Mouse (Mus musculus): Measurements from ENCODE around the gene Cacna2d4. TPM values are rescaled to one million over a fixed set of nuclear protein-coding genes. Genes with fewer than 3 reads are reported as not detected.
A peak's percentile ranks its signal among the peaks of the same experiment; 100 is the strongest.

Gene Cacna2d4
- polyA plus RNA-seq (2015; fragmentation: Nextera tagmentation; extraction: Ambion mirVana) = 0.11 and 0.15 TPM in 2 replicates

DNA sequence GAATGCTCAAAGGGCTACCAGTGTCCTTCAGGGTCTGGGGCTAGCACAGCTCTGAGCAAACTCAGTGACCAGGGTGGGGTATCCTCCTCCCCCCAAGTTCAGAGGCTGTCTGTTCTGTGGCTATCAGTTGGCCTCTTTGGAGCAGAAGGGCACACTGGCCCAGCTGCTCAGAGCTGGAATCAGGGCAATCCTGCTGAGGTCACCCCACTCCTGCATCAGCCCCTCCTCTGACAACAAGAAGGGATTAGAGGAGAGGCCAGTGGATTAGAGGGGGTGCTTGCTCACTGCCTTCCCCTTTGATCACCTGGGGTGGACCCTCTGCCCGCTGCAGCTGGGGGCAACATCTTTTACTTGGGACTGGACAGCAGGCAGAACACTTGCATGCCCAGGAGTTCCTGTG, at the start of gene Cacna2d4:
Gene Cacna2d4, plus strand, starts transcription at position 286 of the 400 bp plus-strand sequence.
- no peak for ATAC-seq
- Histone ChIP-seq H3K9ac (ENCODE audit: low read depth, low read length) (no peak within 1 kb of the TSS), H3K27ac (ENCODE audit: low read length) (no peak within 1 kb of the TSS), H3K4me2 (ENCODE audit: low read depth, low read length) (no peak within 1 kb of the TSS), H3K4me3 (ENCODE audit: low read length) (no peak within 1 kb of the TSS), H3K9me3 (ENCODE audit: control insufficient read depth, low read length) (no peaks in the 10 kb centered on the region), H3K27me3 (replicated peaks; ENCODE audit: control insufficient read depth, insufficient read depth, low read length) (no peaks in the 10 kb centered on the region), H3K4me1 (ENCODE audit: control insufficient read depth, insufficient read depth, low read length) (no peaks in the 10 kb centered on the region), H3K36me3 (ENCODE audit: control insufficient read depth, insufficient read depth, low read length) (no peaks in the 10 kb centered on the region)
- WGBS = 20% methylated on average over 1 of the region's 1 CpGs

DNA sequence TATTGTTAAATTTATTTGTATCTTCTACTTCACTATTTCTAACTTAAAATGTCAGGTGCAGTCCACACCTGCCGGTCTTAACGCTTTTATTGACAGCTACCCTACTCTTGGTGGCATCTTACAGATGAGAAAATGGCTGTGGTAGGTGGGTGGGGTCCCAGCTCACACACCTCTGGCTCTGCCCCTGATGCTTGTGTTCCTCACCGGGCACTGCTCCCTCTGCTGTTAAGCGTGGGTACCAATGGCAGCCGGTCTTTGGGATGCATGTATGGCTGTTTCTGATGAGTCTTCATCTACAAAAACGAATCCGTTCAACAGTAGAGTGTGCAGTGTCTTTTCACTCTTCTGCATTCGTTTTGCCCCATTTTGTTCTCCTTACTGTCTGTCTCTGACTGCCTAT, 49.7 kb upstream of the Cacna2d4 start:
- WGBS = 60% methylated on average over 8 of the region's 8 CpGs
- Histone ChIP-seq H3K27me3 (replicated peaks; ENCODE audit: control insufficient read depth, insufficient read depth, low read length) (no peaks in the 10 kb centered on the region), H3K9ac (ENCODE audit: low read depth, low read length) (no peak overlapping the region), H3K4me2 (ENCODE audit: low read depth, low read length) (no peak overlapping the region), H3K4me3 (ENCODE audit: low read length) (no peak overlapping the region), H3K9me3 (ENCODE audit: control insufficient read depth, low read length) (no peaks in the 10 kb centered on the region), H3K27ac (ENCODE audit: low read length) (no peak overlapping the region), H3K4me1 (ENCODE audit: control insufficient read depth, insufficient read depth, low read length) (no peaks in the 10 kb centered on the region), H3K36me3 (ENCODE audit: control insufficient read depth, insufficient read depth, low read length) (no peaks in the 10 kb centered on the region)
- no peak for ATAC-seq

DNA sequence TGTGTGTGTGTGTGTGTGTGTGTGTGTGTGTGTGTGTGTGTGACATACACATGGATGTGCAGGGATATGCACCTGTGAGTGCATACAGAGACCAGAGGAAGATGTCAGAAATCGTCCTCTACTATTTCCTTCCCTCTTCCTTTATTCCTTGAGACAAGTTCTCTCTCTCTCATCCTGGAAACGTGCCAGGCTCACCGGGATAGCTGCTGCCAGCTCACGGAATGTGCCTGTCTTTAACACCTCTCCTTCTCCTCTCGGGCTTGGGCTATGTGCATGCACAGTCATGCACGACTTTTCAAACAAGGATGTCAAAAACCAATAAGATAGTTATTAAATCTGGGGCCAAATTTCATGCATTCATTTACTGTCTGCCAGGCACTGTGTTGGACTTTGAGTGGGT, 48.7 kb upstream of the Cacna2d4 start:
- H3K36me3 ChIP-seq (ENCODE audit: control insufficient read depth, insufficient read depth, low read length) = no peaks in the 10 kb centered on the region
- ATAC-seq = no peak
- WGBS = 71% methylated on average over 6 of the region's 6 CpGs

GRCm38 (mm10) chr6:119191478-119191877, 44.8 kb upstream of the Cacna2d4 start:
- Histone ChIP-seq H3K9ac (ENCODE audit: low read depth, low read length) (no peak overlapping the region), H3K4me3 (ENCODE audit: low read length) (no peak overlapping the region), H3K4me1 (ENCODE audit: control insufficient read depth, insufficient read depth, low read length) (peaks cover 3% of the 10 kb centered on the region; the same call in 1 of the 2 replicates), H3K27me3 (replicated peaks; ENCODE audit: control insufficient read depth, insufficient read depth, low read length) (no peaks in the 10 kb centered on the region), H3K36me3 (ENCODE audit: control insufficient read depth, insufficient read depth, low read length) (no peaks in the 10 kb centered on the region), H3K4me2 (ENCODE audit: low read depth, low read length) (no peak overlapping the region), H3K27ac (ENCODE audit: low read length) (no peak overlapping the region), H3K9me3 (ENCODE audit: control insufficient read depth, low read length) (no peaks in the 10 kb centered on the region)
- WGBS = 89% methylated on average over 4 of the region's 4 CpGs
- no peak for ATAC-seq

More for the DNA sequence above, 48.7 kb upstream of the Cacna2d4 start:
- Histone ChIP-seq H3K9ac (ENCODE audit: low read depth, low read length) (no peak overlapping the region), H3K4me1 (ENCODE audit: control insufficient read depth, insufficient read depth, low read length) (no peaks in the 10 kb centered on the region), H3K4me2 (ENCODE audit: low read depth, low read length) (no peak overlapping the region), H3K4me3 (ENCODE audit: low read length) (no peak overlapping the region), H3K27me3 (replicated peaks; ENCODE audit: control insufficient read depth, insufficient read depth, low read length) (no peaks in the 10 kb centered on the region), H3K9me3 (ENCODE audit: control insufficient read depth, low read length) (no peaks in the 10 kb centered on the region), H3K27ac (ENCODE audit: low read length) (no peak overlapping the region)

GRCm38 (mm10) chr6:119193571-119194154, 42.7 kb upstream of the Cacna2d4 start:
- no peaks in the 10 kb centered on the region for H3K9me3 ChIP-seq (ENCODE audit: control insufficient read depth, low read length)
- no peaks in the 10 kb centered on the region for H3K27me3 ChIP-seq (replicated peaks; ENCODE audit: control insufficient read depth, insufficient read depth, low read length)
- no peaks in the 10 kb centered on the region for H3K36me3 ChIP-seq (ENCODE audit: control insufficient read depth, insufficient read depth, low read length)
- H3K4me3 ChIP-seq (ENCODE audit: low read length) = no peak overlapping the region
- H3K4me2 ChIP-seq (ENCODE audit: low read depth, low read length) = no peak overlapping the region
- H3K27ac ChIP-seq (ENCODE audit: low read length) = peak overlapping the region; percentile 72; the same call in 1 of the 2 replicates
- ATAC-seq = 0 out of 2 replicates have a peak, but pooled peaks have one; percentile 23
- WGBS = 52% methylated on average over 15 of the region's 15 CpGs
- H3K9ac ChIP-seq (ENCODE audit: low read depth, low read length) = no peak overlapping the region
- H3K4me1 ChIP-seq (ENCODE audit: control insufficient read depth, insufficient read depth, low read length) = peaks cover 3% of the 10 kb centered on the region; the same call in 1 of the 2 replicates

DNA sequence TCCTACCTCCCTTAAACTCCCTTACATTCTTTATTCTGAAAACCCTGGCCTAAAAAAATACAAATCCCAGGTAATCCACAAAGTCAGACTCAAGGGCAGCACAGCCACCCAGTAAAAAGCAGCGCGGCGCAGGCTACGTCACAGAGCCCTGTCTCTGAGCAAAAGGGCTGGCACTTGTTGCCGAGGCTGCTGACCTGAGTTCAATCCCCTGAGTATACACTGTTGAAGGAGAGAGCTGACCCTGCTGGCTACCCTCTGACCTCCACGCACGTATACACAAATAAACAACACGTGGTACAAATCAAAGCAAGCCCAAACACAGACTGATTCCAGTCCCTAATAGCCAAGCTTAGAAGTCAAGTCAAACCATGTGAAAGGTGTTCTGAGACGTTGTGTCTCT, 42.2 kb upstream of the Cacna2d4 start:
- H3K4me2 ChIP-seq (ENCODE audit: low read depth, low read length) = no peak overlapping the region
- H3K9ac ChIP-seq (ENCODE audit: low read depth, low read length) = no peak overlapping the region
- no peaks in the 10 kb centered on the region for H3K27me3 ChIP-seq (replicated peaks; ENCODE audit: control insufficient read depth, insufficient read depth, low read length)
- no peak overlapping the region for H3K4me3 ChIP-seq (ENCODE audit: low read length)
- peaks cover 3% of the 10 kb centered on the region; the same call in 1 of the 2 replicates for H3K4me1 ChIP-seq (ENCODE audit: control insufficient read depth, insufficient read depth, low read length)
- 65% methylated on average over 9 of the region's 9 CpGs for WGBS
- peak overlapping the region; percentile 72 for H3K27ac ChIP-seq (ENCODE audit: low read length)
- H3K9me3 ChIP-seq (ENCODE audit: control insufficient read depth, low read length) = no peaks in the 10 kb centered on the region
- H3K36me3 ChIP-seq (ENCODE audit: control insufficient read depth, insufficient read depth, low read length) = no peaks in the 10 kb centered on the region
- no peak for ATAC-seq

DNA sequence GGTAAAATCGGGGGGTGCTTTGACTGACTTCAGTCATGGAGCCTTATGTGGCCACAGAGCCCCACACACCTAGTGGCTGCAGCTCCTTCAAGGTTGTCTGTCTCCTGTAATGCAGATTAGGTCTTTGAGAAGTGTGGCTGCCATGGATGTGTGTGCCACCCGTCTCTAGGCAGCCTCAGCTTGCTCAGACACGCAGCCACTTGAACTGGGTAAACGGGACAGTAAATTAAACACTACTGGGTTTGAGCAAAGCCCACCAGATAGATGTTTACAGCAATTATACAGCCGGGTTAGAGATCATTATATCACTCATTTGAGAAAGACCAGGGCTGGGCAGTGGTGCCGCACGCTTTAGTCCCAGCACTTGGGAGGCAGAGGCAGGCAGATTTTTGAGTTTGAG, 41.7 kb upstream of the Cacna2d4 start:
- H3K27ac ChIP-seq (ENCODE audit: low read length) = peak overlapping the region; percentile 72

DNA sequence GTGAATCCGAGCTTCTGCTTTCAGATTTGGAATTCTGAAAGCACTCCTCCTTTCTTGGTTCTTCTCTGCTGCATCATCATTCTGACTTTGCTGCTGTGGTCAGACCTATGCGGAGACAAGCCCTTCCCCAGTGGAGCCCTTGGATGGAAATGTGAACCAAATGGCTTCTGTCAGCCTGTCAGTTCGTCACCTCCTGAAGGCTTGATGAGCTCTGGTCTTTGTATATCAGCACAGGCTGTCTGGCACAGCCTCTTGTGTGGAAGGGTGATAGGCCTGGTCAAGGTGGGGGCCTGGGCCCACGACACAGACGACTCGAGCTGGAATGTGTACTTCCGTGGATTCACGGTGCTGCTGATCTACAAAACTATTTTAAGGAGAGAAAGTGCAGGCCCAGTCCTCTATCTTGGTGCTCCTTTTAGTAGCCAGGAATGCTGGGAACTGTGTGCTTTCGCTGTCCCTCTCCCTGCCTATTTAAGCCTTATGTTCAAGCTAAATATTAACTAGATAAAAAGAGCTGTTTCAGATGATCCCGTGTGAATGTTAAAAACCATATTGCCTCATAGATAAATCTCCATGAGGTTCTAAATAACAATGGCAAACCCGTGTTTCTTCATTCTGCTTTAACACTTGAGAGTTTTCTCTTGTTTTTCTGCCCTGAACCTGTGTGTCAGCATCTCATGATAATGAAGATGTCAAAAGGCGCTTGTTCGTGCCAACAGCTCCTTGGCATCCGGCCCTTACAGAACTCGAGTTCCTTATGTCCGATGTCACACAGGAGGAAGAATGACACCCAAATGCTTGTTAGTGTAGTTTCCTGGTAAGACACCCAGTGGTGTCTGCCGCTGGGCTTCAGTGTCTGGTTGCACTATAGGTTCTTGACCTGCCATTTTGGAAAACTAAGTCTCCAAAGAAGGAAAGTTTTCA, 39.7 kb upstream of the Cacna2d4 start, which contains the start of gene Cacna1c:
Gene Cacna1c, minus strand, starts transcription at position 37 of the 924 bp plus-strand sequence.
- no peaks in the 10 kb centered on the region; the same call in 1 of the 2 replicates for H3K36me3 ChIP-seq (ENCODE audit: control insufficient read depth, insufficient read depth, low read length)
- H3K4me2 ChIP-seq (ENCODE audit: low read depth, low read length) = no peak within 1 kb of the TSS
- 48% methylated on average over 17 of the region's 17 CpGs for WGBS
- no peaks in the 10 kb centered on the region for H3K9me3 ChIP-seq (ENCODE audit: control insufficient read depth, low read length)
- peak; percentile 54 for ATAC-seq
- H3K4me1 ChIP-seq (ENCODE audit: control insufficient read depth, insufficient read depth, low read length) = peaks cover 10% of the 10 kb centered on the region; the same call in 1 of the 2 replicates
- 0 out of 2 replicates have a peak within 1 kb of the TSS, but pooled peaks have one; percentile 23 for H3K27ac ChIP-seq (ENCODE audit: low read length)
- no peak within 1 kb of the TSS for H3K4me3 ChIP-seq (ENCODE audit: low read length)
- no peaks in the 10 kb centered on the region for H3K27me3 ChIP-seq (replicated peaks; ENCODE audit: control insufficient read depth, insufficient read depth, low read length)
- no peak within 1 kb of the TSS for H3K9ac ChIP-seq (ENCODE audit: low read depth, low read length)

More for the DNA sequence above, 41.7 kb upstream of the Cacna2d4 start:
- Histone ChIP-seq H3K9ac (ENCODE audit: low read depth, low read length) (no peak overlapping the region), H3K4me2 (ENCODE audit: low read depth, low read length) (no peak overlapping the region), H3K27me3 (replicated peaks; ENCODE audit: control insufficient read depth, insufficient read depth, low read length) (no peaks in the 10 kb centered on the region), H3K9me3 (ENCODE audit: control insufficient read depth, low read length) (no peaks in the 10 kb centered on the region), H3K4me1 (ENCODE audit: control insufficient read depth, insufficient read depth, low read length) (peaks cover 3% of the 10 kb centered on the region; the same call in 1 of the 2 replicates), H3K4me3 (ENCODE audit: low read length) (no peak overlapping the region), H3K36me3 (ENCODE audit: control insufficient read depth, insufficient read depth, low read length) (no peaks in the 10 kb centered on the region)
- no peak for ATAC-seq
- WGBS = 64% methylated on average over 7 of the region's 7 CpGs

DNA sequence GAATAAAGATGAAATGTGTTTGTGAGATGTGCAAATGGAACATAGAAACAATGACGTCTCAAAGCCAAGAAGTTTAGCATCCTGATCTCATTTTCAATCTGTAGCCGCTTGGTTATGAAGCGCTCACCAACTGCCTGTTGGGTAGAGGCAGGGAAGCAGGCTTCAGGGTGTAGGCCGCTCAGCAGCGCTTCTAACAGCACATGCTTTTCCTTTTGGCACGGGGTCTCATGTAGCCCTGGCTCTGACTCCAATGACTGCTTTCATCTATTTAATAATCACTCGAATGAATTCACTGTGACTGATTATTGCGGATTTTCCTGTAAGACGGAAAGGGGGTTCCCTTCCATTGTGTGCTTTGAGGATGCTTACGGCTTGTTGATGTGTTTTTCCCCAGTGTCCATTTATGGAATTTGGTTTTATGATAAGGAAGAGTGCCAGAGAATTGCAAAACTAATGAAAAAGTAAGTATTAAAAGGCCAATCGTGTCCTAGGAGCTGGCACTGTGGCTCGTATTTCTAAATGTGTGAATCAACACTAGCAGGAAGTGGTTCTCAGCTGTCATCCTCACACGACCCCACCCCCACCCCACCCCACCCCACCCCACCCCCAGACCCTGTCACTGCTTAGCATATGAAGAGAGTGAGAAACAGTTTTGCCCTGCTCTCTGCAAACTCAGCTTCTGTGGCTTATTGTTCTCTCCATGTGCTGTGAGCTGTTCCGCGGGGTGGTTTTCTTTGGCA, 37.6 kb upstream of the Cacna2d4 start:
- no peak for ATAC-seq
- Histone ChIP-seq H3K36me3 (ENCODE audit: control insufficient read depth, insufficient read depth, low read length) (no peaks in the 10 kb centered on the region; the same call in 1 of the 2 replicates), H3K27ac (ENCODE audit: low read length) (no peak overlapping the region), H3K9ac (ENCODE audit: low read depth, low read length) (no peak overlapping the region), H3K4me3 (ENCODE audit: low read length) (no peak overlapping the region), H3K4me2 (ENCODE audit: low read depth, low read length) (no peak overlapping the region), H3K9me3 (ENCODE audit: control insufficient read depth, low read length) (no peaks in the 10 kb centered on the region), H3K4me1 (ENCODE audit: control insufficient read depth, insufficient read depth, low read length) (peaks cover 10% of the 10 kb centered on the region; the same call in 1 of the 2 replicates), H3K27me3 (replicated peaks; ENCODE audit: control insufficient read depth, insufficient read depth, low read length) (no peaks in the 10 kb centered on the region)
- WGBS = 55% methylated on average over 15 of the region's 15 CpGs

Data from intestine, embryonic 16.5 days (tissue).